Mouse (Mus musculus) layer of hippocampus, adult 9-10 months (tissue): ENCODE measurements around the gene Gm20924.
"Not testable (repeated sequence)": the region's sequence is repeated elsewhere in the genome, so short reads cannot be mapped to it uniquely, and the experiment has no call there.

Experiments
- DNase-seq: peaks from one replicate; pipeline ENCODE4 v3.0.0; 2022; ENCODE audit warnings: low spot score

Gene Gm20924

DNA sequence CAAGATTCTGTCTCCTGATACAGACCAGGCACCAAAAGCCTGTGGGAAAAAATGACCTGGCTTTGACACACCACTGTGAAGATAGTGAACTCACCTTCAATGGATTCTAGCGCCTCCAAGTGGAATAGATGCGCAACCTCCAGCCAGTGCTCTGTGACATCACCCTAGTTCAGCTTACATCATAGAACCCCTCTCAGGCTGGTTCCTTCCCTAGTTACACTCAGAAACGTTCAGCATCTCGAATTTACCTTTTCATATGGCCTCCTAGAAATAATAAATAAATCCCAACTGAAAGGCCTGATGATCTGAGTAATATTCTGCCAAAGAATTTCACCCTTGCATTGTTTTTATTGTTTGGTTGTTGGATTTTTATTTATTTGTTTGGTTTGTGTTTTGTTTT lies at the start of gene Gm20924:
TSS of gene Gm20924 (minus strand) at position 101 of the 400 bp plus-strand sequence.
- not testable (repeated sequence) for DNase-seq
